Mouse (Mus musculus) E14TG2a.4 (cell line): Measurements from ENCODE around the gene Gng12.

Experiments used
- H3K27me3 ChIP-seq: 2 replicates; pipeline ENCODE4 v1.6.1; 2014; ENCODE audit warnings: low read length, control low read depth; ENCODE audit not compliant: insufficient read depth
- H3K36me3 ChIP-seq: 2 replicates; pipeline ENCODE4 v1.6.1; 2014; ENCODE audit warnings: low read length, control low read depth; ENCODE audit not compliant: insufficient read depth
- H3K4me1 ChIP-seq: replicated peaks from 2 replicates; pipeline ENCODE4 v1.6.1; 2014; ENCODE audit warnings: low read depth, low read length, control low read depth
- H3K4me3 ChIP-seq: replicated peaks from 2 replicates; pipeline ENCODE4 v1.5.1; 2014; ENCODE audit warnings: mild to moderate bottlenecking, low read length
- H3K9me3 ChIP-seq: 2 replicates; pipeline ENCODE4 v1.6.1; 2014; ENCODE audit warnings: low read length, control low read depth
- CTCF ChIP-seq: conservative IDR thresholded peaks from 2 replicates; pipeline ENCODE4 v1.5.1; 2014; ENCODE audit warnings: low read length
- NANOG ChIP-seq: IDR thresholded peaks from 2 replicates; pipeline ENCODE4 v1.6.1; 2014; ENCODE audit warnings: borderline replicate concordance, low read length, mixed read lengths
- POU5F1 ChIP-seq: IDR thresholded peaks from 2 replicates; pipeline ENCODE4 v1.6.1; 2014; ENCODE audit warnings: low read length, borderline replicate concordance

Gene Gng12

DNA sequence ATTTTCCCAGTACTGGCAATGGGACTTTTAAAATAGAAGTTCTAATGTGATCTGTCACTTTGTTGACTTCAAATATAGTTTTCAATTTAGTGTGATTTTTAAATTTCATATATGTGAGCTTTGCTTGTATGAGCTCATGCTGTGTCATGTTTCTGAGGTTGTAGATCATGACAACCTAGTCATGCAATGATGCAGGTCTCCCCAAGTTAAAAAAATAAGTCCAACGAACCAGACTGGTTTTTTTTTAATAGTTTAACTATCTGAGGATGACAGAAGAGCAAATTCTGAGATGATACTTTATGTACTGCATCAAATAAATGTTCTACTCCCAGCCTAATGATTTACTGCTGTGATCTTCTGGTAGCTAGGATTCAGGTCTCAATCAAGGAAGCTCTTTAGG lies 153.9 kb downstream of the Gng12 start:
- Histone ChIP-seq H3K36me3 (no peaks in the 10 kb centered on the region), H3K9me3 (no peaks in the 10 kb centered on the region), H3K4me3 (no peak overlapping the region), H3K27me3 (no peaks in the 10 kb centered on the region), H3K4me1 (peaks cover 4% of the 10 kb centered on the region; the same call in 1 of the 2 replicates)
- no peak for TF ChIP-seq NANOG

DNA sequence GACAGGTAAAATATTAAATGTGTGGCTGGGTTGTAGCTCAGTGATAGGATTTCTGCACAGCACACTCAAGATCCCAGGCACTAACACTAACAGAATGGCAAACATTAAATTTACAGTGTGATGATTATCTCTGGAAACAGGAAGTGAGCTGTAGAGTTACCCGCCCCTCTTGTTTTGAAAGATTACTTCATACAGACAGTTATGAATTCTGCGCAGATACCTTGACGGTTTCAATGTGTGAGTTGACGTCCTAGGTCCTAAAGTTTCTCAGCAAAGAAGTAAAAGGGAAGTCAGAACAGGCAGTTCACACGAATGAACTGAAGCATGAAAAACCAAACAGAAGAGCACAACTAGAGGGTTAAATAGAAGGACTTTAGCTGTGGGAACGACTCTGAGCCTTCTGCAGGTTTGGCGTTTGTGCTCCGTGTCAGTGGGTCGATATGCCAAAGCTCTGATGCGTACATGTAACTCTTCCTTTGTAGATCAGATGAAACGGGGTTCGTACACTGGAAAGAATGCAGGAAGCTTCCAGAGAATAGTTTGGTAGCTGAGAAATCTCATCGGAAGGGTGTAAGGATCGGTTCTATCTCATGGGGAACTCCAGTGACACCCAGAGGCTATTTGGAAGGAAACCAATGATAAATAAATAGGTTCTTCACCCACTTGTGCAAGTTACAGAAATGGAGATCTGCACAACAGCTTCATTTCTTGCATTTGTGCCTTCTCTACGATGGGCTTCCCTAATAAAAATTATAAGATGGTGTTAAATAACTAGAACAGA lies 160.1 kb downstream of the Gng12 start:
- Histone ChIP-seq H3K4me1 (peaks cover 7% of the 10 kb centered on the region), H3K36me3 (no peaks in the 10 kb centered on the region), H3K27me3 (no peaks in the 10 kb centered on the region), H3K4me3 (no peak overlapping the region), H3K9me3 (no peaks in the 10 kb centered on the region)
- no peak for TF ChIP-seq POU5F1
- no peak for TF ChIP-seq CTCF
- TF ChIP-seq NANOG, result no peak

DNA sequence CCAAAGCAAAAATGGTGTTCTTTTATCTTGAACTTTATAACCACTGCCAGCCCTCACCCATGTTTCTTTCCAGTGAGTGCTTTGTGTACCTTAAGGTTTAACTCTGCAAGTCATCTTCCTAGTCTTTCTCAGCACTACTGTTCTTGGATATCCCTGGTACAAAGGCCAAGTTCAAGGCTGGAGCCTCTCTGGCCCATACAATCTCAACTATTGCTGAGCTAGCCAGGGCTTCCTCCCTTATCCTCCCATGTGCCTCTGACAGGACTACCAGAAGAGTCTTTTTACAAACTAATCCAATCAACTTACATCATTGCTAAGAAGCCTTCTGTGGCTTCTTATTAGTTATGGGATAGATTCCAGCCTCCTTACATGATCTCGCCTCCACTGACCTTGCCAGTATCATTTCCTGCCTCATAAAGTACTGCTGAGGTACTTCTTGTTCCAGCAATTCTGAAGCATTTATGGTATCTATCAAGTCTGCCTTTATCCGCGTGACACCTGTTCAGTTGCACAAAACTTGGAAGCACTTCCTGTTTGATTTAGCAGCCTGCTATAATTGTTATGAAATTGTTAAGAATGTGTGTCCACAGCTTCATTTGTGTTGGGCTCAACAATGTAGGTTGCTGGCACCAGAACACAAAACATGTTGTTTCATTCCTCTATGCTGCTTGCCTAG lies 160.8 kb downstream of the Gng12 start:
- no peak for TF ChIP-seq POU5F1
- TF ChIP-seq CTCF, result no peak
- no peak for TF ChIP-seq NANOG
- peaks cover 7% of the 10 kb centered on the region for H3K4me1 ChIP-seq
- H3K4me3 ChIP-seq, result no peak overlapping the region
- H3K9me3 ChIP-seq, result no peaks in the 10 kb centered on the region
- H3K36me3 ChIP-seq, result no peaks in the 10 kb centered on the region
- H3K27me3 ChIP-seq, result no peaks in the 10 kb centered on the region

DNA sequence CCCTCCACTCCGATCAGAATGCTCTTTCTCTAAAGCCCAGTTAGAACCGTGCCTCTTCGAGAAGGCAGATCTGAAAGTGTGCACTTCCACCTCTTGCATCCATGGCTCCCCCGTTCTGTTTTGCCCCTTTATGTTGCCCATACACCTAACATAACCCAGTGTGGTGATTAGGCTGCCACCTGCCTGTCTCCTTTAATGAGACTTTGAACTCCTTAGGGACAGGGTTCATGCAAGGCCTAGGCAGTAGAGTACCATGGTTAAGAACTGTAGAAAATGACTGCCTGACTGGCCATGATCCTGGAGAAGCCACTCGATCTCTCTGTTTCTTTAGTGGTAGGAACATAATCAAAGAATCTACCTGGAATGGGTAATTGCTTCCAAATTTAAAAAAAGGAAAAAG lies 161.4 kb downstream of the Gng12 start:
- Histone ChIP-seq H3K4me3 (no peak overlapping the region), H3K4me1 (peaks cover 7% of the 10 kb centered on the region), H3K27me3 (no peaks in the 10 kb centered on the region), H3K9me3 (no peaks in the 10 kb centered on the region), H3K36me3 (no peaks in the 10 kb centered on the region)
- TF ChIP-seq POU5F1 (no peak), CTCF (no peak), NANOG (no peak)

DNA sequence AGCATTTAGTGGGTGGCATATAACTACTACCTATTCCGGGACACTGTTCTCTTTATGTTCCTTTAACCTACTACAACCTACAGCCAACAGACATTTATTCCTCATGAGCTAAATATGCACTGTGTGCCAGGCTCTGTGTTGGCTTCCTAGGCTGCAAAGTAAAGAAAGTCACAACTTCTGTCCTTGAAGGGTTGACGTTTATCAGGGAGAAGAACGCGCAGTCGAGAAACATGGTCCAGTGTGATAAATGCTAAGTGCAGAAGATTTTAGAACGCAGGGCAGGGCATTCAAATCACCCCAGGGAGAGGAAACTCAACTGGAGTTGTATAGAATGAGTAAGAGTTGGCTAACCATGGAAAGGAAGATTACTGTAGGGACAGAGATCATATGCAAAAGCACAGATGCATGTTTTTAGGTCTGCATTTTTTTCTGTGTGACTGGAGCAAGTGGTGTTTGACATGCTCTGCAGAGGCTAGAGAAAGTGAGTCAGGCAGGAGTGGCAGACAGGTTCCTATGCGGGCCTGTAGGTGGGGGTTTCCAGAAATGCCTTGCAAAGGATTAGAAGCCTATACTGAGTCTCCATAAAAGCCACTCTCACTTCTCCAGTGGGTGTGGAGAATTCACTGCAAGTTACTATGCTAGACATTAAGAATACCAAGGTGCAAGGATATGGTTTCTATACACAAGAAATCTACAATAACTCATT lies 161.9 kb downstream of the Gng12 start:
- no peak overlapping the region for H3K4me3 ChIP-seq
- H3K27me3 ChIP-seq, result no peaks in the 10 kb centered on the region
- H3K36me3 ChIP-seq, result no peaks in the 10 kb centered on the region
- H3K4me1 ChIP-seq, result peaks cover 7% of the 10 kb centered on the region
- no peaks in the 10 kb centered on the region for H3K9me3 ChIP-seq
- no peak for TF ChIP-seq NANOG
- TF ChIP-seq POU5F1, result no peak
- no peak for TF ChIP-seq CTCF

DNA sequence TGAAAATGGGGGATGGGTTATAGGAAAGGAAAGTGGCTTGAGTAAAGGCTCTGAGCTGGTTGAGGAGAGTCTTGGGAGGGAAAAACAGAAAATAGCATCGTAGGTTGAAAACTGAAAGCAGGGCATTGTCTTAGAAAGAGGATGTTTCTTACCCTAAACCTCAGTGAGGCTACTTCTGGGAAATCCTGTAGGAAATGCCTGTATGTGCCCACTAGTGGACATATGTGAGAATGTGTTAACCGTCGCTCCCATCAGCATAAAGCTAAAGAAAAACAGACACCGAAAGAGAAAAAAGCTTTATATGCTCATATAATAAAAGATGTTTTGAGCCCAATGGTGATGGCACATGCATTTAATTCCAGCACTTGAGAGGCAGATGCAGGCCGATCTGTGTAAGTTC lies 163.9 kb downstream of the Gng12 start:
- H3K27me3 ChIP-seq, result no peaks in the 10 kb centered on the region
- H3K4me1 ChIP-seq, result peaks cover 7% of the 10 kb centered on the region
- H3K4me3 ChIP-seq, result no peak overlapping the region
- no peaks in the 10 kb centered on the region for H3K36me3 ChIP-seq
- no peaks in the 10 kb centered on the region for H3K9me3 ChIP-seq
- TF ChIP-seq CTCF, result peak; percentile 21
- TF ChIP-seq NANOG, result no peak

DNA sequence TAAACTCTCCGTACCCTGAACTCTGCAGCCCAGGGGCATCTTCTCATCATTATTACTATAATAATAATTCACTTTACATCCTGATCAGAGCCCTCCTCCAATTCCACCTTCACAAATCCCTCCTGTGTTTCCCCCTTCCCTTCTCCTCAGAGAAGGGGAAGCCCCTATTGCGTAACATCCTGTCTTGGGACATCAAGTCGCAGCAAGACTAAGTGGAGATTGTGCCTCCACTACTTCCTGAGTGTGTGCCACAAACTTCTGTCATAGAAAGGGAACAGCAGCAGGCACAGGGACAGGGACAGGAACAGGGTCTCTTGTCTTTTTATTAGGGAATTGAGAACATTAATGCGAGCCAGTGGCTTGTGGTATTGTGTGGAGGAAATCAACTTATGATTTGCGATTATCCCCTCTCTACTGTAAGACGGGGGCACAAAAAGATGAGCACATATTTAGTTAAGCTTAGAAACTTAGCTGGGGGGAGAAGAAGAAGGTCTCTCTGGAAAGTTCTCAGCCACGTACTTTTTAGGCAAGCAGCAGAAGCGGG lies 173.1 kb downstream of the Gng12 start:
- Histone ChIP-seq H3K27me3 (0 out of 2 replicates have a peak, but pooled peaks cover 3% of the 10 kb centered on the region), H3K4me1 (peaks cover 24% of the 10 kb centered on the region), H3K36me3 (no peaks in the 10 kb centered on the region), H3K9me3 (no peaks in the 10 kb centered on the region), H3K4me3 (peak overlapping the region; percentile 14; the same call in 1 of the 2 replicates)
- TF ChIP-seq POU5F1 (no peak), CTCF (no peak), NANOG (no peak)

DNA sequence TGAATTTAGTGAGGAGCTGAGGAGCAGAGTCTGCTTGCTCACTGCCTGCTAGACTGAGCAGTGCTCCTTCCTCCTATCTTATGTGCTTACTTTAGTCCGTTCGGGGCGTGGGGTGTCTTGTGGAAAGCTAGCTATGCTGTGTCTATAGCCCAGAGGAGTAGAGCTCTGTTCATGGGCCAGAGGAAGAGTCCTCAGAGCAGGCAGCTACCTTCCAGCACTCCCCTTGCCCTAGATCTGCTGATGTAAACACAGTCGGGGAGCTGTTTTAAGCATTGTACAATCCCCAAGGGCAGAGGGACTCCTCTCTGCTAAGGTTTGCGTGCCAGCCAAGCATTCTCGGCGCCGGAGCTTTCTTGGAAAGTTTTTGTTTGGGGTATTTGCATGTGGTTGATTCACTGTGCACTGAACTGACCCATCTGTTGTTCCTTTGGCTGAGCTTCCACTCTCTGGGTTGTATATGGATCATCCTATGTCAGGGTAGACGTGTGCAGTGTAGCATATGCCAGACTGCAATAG lies 173.7 kb downstream of the Gng12 start:
- Histone ChIP-seq H3K4me1 (peaks cover 24% of the 10 kb centered on the region), H3K36me3 (no peaks in the 10 kb centered on the region), H3K27me3 (0 out of 2 replicates have a peak, but pooled peaks cover 3% of the 10 kb centered on the region), H3K9me3 (no peaks in the 10 kb centered on the region), H3K4me3 (peak overlapping the region; percentile 14; the same call in 1 of the 2 replicates)
- TF ChIP-seq NANOG (no peak), POU5F1 (no peak), CTCF (no peak)
